Mouse (Mus musculus): ENCODE measurements at regions not wholly inside any gene's neighbourhood (a gene's known extent, or its start where the extent isn't known, plus 50 kb on each side); places are given as distances from the start of the nearest gene placed in this dataset.

GRCm38 (mm10) chr16:21274012-21274528 is 69.5 kb downstream of the Ephb3 start:
- no peak for DNase-seq (ENCODE audit: low read depth, low spot score)
- 12% methylated on average over 2 of the region's 2 CpGs for WGBS

GRCm38 (mm10) chr16:21277789-21278342 is 73.3 kb downstream of the Ephb3 start:
- WGBS = 88% methylated on average over 11 of the region's 11 CpGs
- DNase-seq (ENCODE audit: low read depth, low spot score) = no peak

GRCm38 (mm10) chr16:21278387-21278786 is 73.8 kb downstream of the Ephb3 start:
- DNase-seq (ENCODE audit: low read depth, low spot score) = no peak
- WGBS = 97% methylated on average over 7 of the region's 7 CpGs

- 96% methylated on average over 4 of the region's 4 CpGs for WGBS
- DNase-seq (ENCODE audit: low read depth, low spot score) = no peak
Measured at GRCm38 (mm10) chr16:21280200-21280627, 75.7 kb downstream of the Ephb3 start.

GRCm38 (mm10) chr16:21281958-21282730 is 77.6 kb downstream of the Ephb3 start:
- WGBS = 17% methylated on average over 18 of the region's 20 CpGs
- no peak for DNase-seq (ENCODE audit: low read depth, low spot score)

GRCm38 (mm10) chr16:21286099-21286498 is 81.5 kb downstream of the Ephb3 start:
- no peak for DNase-seq (ENCODE audit: low read depth, low spot score)
- 11% methylated on average over 4 of the region's 4 CpGs for WGBS

- DNase-seq (ENCODE audit: low read depth, low spot score) = no peak
- WGBS = 14% methylated on average over 7 of the region's 7 CpGs
Measured at GRCm38 (mm10) chr16:21289528-21289927, 85.0 kb downstream of the Ephb3 start.

- WGBS = 88% methylated on average over 11 of the region's 11 CpGs
Measured at GRCm38 (mm10) chr16:21293010-21293409, 88.5 kb downstream of the Ephb3 start.

GRCm38 (mm10) chr16:21293569-21293968 is 89.0 kb downstream of the Ephb3 start:
- WGBS = 79% methylated on average over 3 of the region's 3 CpGs
- DNase-seq (ENCODE audit: low read depth, low spot score) = no peak

More at GRCm38 (mm10) chr16:21293010-21293409, 88.5 kb downstream of the Ephb3 start:
- no peak for DNase-seq (ENCODE audit: low read depth, low spot score)

- WGBS = 21% methylated on average over 9 of the region's 9 CpGs
- DNase-seq (ENCODE audit: low read depth, low spot score) = no peak
Measured at GRCm38 (mm10) chr16:21294677-21295411, 90.3 kb downstream of the Ephb3 start.

- 63% methylated on average over 13 of the region's 13 CpGs for WGBS
- DNase-seq (ENCODE audit: low read depth, low spot score) = no peak
Measured at GRCm38 (mm10) chr16:21295956-21296733, 91.6 kb downstream of the Ephb3 start.

GRCm38 (mm10) chr16:21296786-21297185 is 92.2 kb downstream of the Ephb3 start:
- 80% methylated on average over 3 of the region's 3 CpGs for WGBS

GRCm38 (mm10) chr16:21298866-21299265 is 94.3 kb downstream of the Ephb3 start:
- WGBS = 85% methylated on average over 7 of the region's 7 CpGs
- DNase-seq (ENCODE audit: low read depth, low spot score) = no peak

More at GRCm38 (mm10) chr16:21296786-21297185, 92.2 kb downstream of the Ephb3 start:
- no peak for DNase-seq (ENCODE audit: low read depth, low spot score)

GRCm38 (mm10) chr16:21305859-21306258 is 101.3 kb downstream of the Ephb3 start:
- DNase-seq (ENCODE audit: low read depth, low spot score) = no peak
- 90% methylated on average over 3 of the region's 3 CpGs for WGBS

- 88% methylated on average over 8 of the region's 8 CpGs for WGBS
- DNase-seq (ENCODE audit: low read depth, low spot score) = no peak
Measured at GRCm38 (mm10) chr16:21308513-21308912, 104.0 kb downstream of the Ephb3 start.

- DNase-seq (ENCODE audit: low read depth, low spot score) = no peak
- WGBS = 5% methylated on average over 35 of the region's 35 CpGs
Measured at GRCm38 (mm10) chr16:21310636-21311615, 106.4 kb downstream of the Ephb3 start.

- no peak for DNase-seq (ENCODE audit: low read depth, low spot score)
Measured at GRCm38 (mm10) chr16:21311781-21312180, 107.2 kb downstream of the Ephb3 start.

- 8% methylated on average over 6 of the region's 6 CpGs for WGBS
- DNase-seq (ENCODE audit: low read depth, low spot score) = no peak
Measured at GRCm38 (mm10) chr16:21315751-21316151, 107.2 kb upstream of the Vps8 start.
